Mouse (Mus musculus): ENCODE measurements around the gene Prkra. TPM values are rescaled to one million over a fixed set of nuclear protein-coding genes. Genes with fewer than 3 reads are reported as not detected.

Prkra gene
- total and polyA plus RNA-seq, 3 experiments, result 18.8 to 21.5 TPM; not detected in 1

DNA sequence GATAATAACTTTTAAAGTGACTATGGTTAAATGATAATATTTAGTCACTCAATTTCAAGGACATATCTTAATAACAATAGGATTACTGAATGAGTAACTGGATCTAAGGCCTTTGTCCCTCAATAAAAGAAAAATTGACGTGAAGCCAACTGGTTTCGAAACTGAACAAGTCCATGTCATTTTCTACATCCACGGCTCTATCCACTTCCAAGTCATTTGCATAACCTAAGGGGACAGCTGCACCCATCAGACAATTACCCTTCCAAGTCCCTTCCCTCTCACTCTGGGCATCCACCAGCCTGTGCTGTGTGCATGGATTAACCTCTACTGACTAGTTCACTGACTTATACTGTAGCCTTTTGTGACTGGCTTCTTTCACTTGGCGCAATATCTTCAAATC, 16.2 kb downstream of the Prkra start:
- no peak overlapping the region for H3K27ac ChIP-seq (ENCODE audit: control insufficient read depth, low read depth, low read length)
- no peak overlapping the region for H3K4me3 ChIP-seq (ENCODE audit: control insufficient read depth in 1 of 2, insufficient read depth in 1 of 2, low read depth in 2 of 2, low read length in 2 of 2)
- no peaks in the 10 kb centered on the region for H3K36me3 ChIP-seq (ENCODE audit: control insufficient read depth in 1 of 2, insufficient read depth in 2 of 2, low read length in 2 of 2)
- no peaks in the 10 kb centered on the region for H3K9me3 ChIP-seq (replicated peaks; ENCODE audit: insufficient read depth, low read length)
- H3K27me3 ChIP-seq (ENCODE audit: control insufficient read depth in 1 of 2, insufficient read depth in 2 of 2, low read length in 2 of 2), result no peaks in the 10 kb centered on the region
- no peaks in the 10 kb centered on the region for H3K4me1 ChIP-seq (ENCODE audit: control insufficient read depth in 1 of 2, insufficient read depth in 2 of 2, low read length in 2 of 2)
- no peaks in the 10 kb centered on the region for H3K79me2 ChIP-seq (ENCODE audit: control insufficient read depth, insufficient read depth, low read length, poor library complexity)
- H3K9ac ChIP-seq (ENCODE audit: control insufficient read depth, low read depth, low read length, poor library complexity, severe bottlenecking), result no peak overlapping the region
- DNase-seq (ENCODE audit: low read depth, low spot score), result no peak
- no peak for TF ChIP-seq CHD2 (IDR thresholded peaks at IDR 0.05; ENCODE audit: low read length)
- no peak for TF ChIP-seq MAFK (IDR thresholded peaks at IDR 0.05; ENCODE audit: borderline replicate concordance, low read depth, low read length)
- TF ChIP-seq BHLHE40 (IDR thresholded peaks at IDR 0.05; ENCODE audit: borderline replicate concordance, low read depth, low read length), result no peak
- no peak for TF ChIP-seq UBTF (IDR thresholded peaks at IDR 0.05; ENCODE audit: borderline replicate concordance, insufficient read depth, low read depth, low read length)
- TF ChIP-seq MEF2A (IDR thresholded peaks at IDR 0.05; ENCODE audit: extremely low read depth, insufficient replicate concordance, low read depth, low read length, poor library complexity, severe bottlenecking), result no peak
- no peak for TF ChIP-seq ZC3H11A (IDR thresholded peaks at IDR 0.05; ENCODE audit: low read depth, low read length)
- TF ChIP-seq MXI1 (IDR thresholded peaks at IDR 0.05; ENCODE audit: low read depth, low read length), result no peak
- TF ChIP-seq POLR2AphosphoS2 (IDR thresholded peaks at IDR 0.05; ENCODE audit: low read length), result no peak
- TF ChIP-seq POLR2A (IDR thresholded peaks at IDR 0.05; ENCODE audit: control insufficient read depth in 1 of 2, insufficient read depth in 1 of 2, low read depth in 1 of 2, low read length in 2 of 2, poor library complexity in 1 of 2), result no peak
- no peak for TF ChIP-seq TCF12 (IDR thresholded peaks at IDR 0.05; ENCODE audit: low read depth, low read length)
- TF ChIP-seq EP300 (IDR thresholded peaks at IDR 0.05; ENCODE audit: low read depth in 1 of 2, low read length in 2 of 2), result no peak
- no peak for TF ChIP-seq MAX (IDR thresholded peaks at IDR 0.05; ENCODE audit: low read length)
- no peak for TF ChIP-seq GATA1 (IDR thresholded peaks at IDR 0.05; ENCODE audit: low read depth, low read length)
- TF ChIP-seq E2F4 (IDR thresholded peaks at IDR 0.05; ENCODE audit: borderline replicate concordance, low read depth, low read length), result no peak
- TF ChIP-seq ZMIZ1 (IDR thresholded peaks at IDR 0.05; ENCODE audit: low read depth, low read length), result no peak
- no peak for TF ChIP-seq ETS1 (IDR thresholded peaks at IDR 0.05; ENCODE audit: low read depth, low read length)
- TF ChIP-seq POLR2AphosphoS5 (IDR thresholded peaks at IDR 0.05; ENCODE audit: borderline replicate concordance, low read depth, low read length), result no peak

DNA sequence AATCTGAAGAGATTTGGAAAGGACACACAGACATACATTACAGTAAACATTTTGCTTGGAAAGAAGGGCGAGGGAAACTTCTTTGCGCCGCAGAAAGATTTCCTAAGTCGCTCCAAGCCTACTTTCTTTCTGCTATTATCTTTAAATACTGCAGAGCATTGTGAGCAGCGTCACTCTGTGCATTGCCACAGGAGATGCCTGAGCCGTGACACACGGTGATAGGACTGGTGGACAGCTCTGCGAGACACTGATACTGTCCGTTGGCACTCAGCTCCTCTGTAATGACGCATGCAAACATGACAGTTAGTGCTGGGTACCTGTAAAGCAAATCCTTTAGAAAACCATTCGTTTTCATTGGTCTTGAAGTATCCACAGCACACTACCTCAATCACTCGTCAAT, 17.5 kb downstream of the Prkra start:
- Histone ChIP-seq H3K27ac (ENCODE audit: control insufficient read depth, low read depth, low read length) (no peak overlapping the region), H3K9ac (ENCODE audit: control insufficient read depth, low read depth, low read length, poor library complexity, severe bottlenecking) (no peak overlapping the region), H3K4me1 (ENCODE audit: control insufficient read depth in 1 of 2, insufficient read depth in 2 of 2, low read length in 2 of 2) (no peaks in the 10 kb centered on the region), H3K4me3 (ENCODE audit: control insufficient read depth in 1 of 2, insufficient read depth in 1 of 2, low read depth in 2 of 2, low read length in 2 of 2) (no peak overlapping the region), H3K27me3 (ENCODE audit: control insufficient read depth in 1 of 2, insufficient read depth in 2 of 2, low read length in 2 of 2) (no peaks in the 10 kb centered on the region), H3K79me2 (ENCODE audit: control insufficient read depth, insufficient read depth, low read length, poor library complexity) (no peaks in the 10 kb centered on the region), H3K36me3 (ENCODE audit: control insufficient read depth in 1 of 2, insufficient read depth in 2 of 2, low read length in 2 of 2) (no peaks in the 10 kb centered on the region), H3K9me3 (replicated peaks; ENCODE audit: insufficient read depth, low read length) (no peaks in the 10 kb centered on the region; the same call in 1 of the 2 replicates)
- DNase-seq (ENCODE audit: low read depth, low spot score), result no peak
- TF ChIP-seq SIN3A (IDR thresholded peaks at IDR 0.05; ENCODE audit: low read length) (no peak), MYB (IDR thresholded peaks at IDR 0.05; ENCODE audit: low read depth, low read length) (no peak), ZKSCAN1 (IDR thresholded peaks at IDR 0.05; ENCODE audit: low read depth, low read length) (no peak), POLR2AphosphoS5 (IDR thresholded peaks at IDR 0.05; ENCODE audit: borderline replicate concordance, low read depth, low read length) (no peak), MAX (IDR thresholded peaks at IDR 0.05; ENCODE audit: low read length) (no peak), HCFC1 (IDR thresholded peaks at IDR 0.05; ENCODE audit: low read depth, low read length) (no peak), RCOR1 (IDR thresholded peaks at IDR 0.05; ENCODE audit: low read depth, low read length) (no peak), GATA1 (IDR thresholded peaks at IDR 0.05; ENCODE audit: low read depth, low read length) (no peak), BHLHE40 (IDR thresholded peaks at IDR 0.05; ENCODE audit: borderline replicate concordance, low read depth, low read length) (no peak), POLR2A (IDR thresholded peaks at IDR 0.05; ENCODE audit: control insufficient read depth in 1 of 2, insufficient read depth in 1 of 2, low read depth in 1 of 2, low read length in 2 of 2, poor library complexity in 1 of 2) (no peak), EP300 (IDR thresholded peaks at IDR 0.05; ENCODE audit: low read depth in 1 of 2, low read length in 2 of 2) (no peak)
